Mouse (Mus musculus) embryo, embryonic 11 days (tissue): ENCODE results near the gene Th.

Experiments
- DNase-seq: peaks from one replicate; pipeline ENCODE4 v3.0.0-alpha.2; 2015

Th gene

DNA sequence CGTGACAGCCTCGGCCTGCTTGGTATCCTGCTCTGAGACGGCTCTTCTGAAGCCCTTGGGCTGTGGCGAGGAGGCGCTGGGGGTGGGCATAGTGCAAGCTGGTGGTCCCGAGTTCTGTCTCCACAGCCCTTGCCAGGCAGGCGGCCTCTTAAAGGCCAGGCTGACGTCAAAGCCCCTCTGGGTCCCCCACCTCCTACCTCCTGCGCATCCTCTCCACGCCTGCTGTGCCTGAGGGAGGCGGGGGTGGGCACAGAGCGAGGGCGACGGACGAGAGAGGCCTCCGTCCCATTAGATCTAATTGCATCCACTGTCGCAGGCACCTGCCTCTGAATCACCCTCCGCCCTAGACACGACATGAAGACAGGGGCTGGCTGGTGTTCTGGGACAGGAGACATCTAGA is 31.1 kb downstream of the Th start:
- DNase-seq = no peak

DNA sequence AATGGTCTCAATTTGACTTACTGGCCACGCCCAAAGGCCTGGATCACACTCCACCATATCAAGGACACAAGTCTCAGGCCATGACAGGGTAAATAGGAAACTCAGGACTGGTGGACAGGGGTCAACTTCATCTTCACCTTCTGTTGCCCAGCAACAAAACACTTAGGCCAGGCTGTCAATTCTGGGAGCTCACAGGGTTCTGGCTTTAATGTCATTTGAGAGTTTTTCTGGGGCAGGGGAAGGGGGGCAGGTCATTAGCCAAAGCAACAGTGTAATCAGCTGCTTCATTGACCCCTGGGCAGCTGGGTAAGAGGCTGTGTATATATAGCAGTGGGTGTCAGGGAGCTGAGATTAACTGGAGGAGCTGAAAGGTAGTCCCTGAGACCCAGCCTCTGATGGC is 33.5 kb downstream of the Th start:
- peak; percentile 35 for DNase-seq

GRCm38 (mm10) chr7:142895901-142896665 is 34.8 kb downstream of the Th start:
- no peak for DNase-seq

GRCm38 (mm10) chr7:142895223-142895840 is 35.6 kb downstream of the Th start:
- no peak for DNase-seq

GRCm38 (mm10) chr7:142894669-142895068 is 36.3 kb downstream of the Th start:
- DNase-seq = peak; percentile 91

- DNase-seq = no peak
Observed at GRCm38 (mm10) chr7:142893721-142894639, 36.9 kb downstream of the Th start.

- DNase-seq = no peak
Observed at GRCm38 (mm10) chr7:142893296-142893695, 37.6 kb downstream of the Th start.

- DNase-seq = peak; percentile 33
Observed at GRCm38 (mm10) chr7:142869419-142870163, 61.3 kb downstream of the Th start.

DNA sequence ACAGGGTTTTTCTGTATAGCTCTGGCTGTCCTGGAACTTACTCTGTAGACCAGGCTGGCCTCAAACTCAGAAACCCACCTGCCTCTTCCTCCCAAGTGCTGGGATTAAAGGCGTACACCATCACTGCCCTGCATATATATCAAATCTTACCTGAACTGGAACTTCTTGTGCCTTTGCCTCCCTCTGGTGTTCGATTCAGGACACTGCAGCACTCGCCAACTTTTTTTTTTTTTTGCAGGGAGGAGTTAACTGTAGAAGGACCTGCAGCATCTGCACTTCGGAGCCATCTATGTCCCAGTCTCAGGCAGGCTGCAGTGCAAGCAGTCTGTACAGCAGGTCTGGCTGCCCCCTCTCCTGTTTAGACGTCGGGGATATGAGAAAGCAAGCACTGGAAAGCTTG is 80.2 kb downstream of the Th start:
- DNase-seq = peak; percentile 59
